Mouse (Mus musculus): Measurements from ENCODE around the gene Epha7. TPM values are rescaled to one million over a fixed set of nuclear protein-coding genes. Genes with fewer than 3 reads are reported as not detected.

Epha7 gene
- total RNA-seq (2014; fragmentation: Nextera tagmentation) (not detected in 2 replicates), total RNA-seq (2017) (0.06 and 0.11 TPM in 2 replicates), polyA plus RNA-seq (2012) (not detected in 2 replicates)

- TF ChIP-seq GATA2 (IDR thresholded peaks at IDR 0.05; ENCODE audit: borderline replicate concordance, low read depth, low read length) = no peak
- TF ChIP-seq POLR2AphosphoS5 (IDR thresholded peaks at IDR 0.05; ENCODE audit: insufficient replicate concordance, low read depth, low read length) = no peak
- no peak for TF ChIP-seq GATA1 (IDR thresholded peaks at IDR 0.05; ENCODE audit: borderline replicate concordance, low read length)
- no peak for TF ChIP-seq CTCF (IDR thresholded peaks at IDR 0.05; ENCODE audit: low read depth, low read length)
- no peak for TF ChIP-seq TAL1 (conservative IDR thresholded peaks at IDR 0.05; ENCODE audit: low read depth, low read length)
- H3K9me3 ChIP-seq (replicated peaks) = peaks cover 30% of the 10 kb centered on the region
- H3K36me3 ChIP-seq (replicated peaks) = no peaks in the 10 kb centered on the region
- H3K4me1 ChIP-seq (ENCODE audit: insufficient read depth, low read depth, low read length) = no peaks in the 10 kb centered on the region
- DNase-seq (ENCODE audit: low spot score) = no peak
- H3K4me3 ChIP-seq (ENCODE audit: low read depth, low read length) = no peak within 1 kb of the TSS
- H3K27me3 ChIP-seq (ENCODE audit: insufficient read depth, low read length) = no peaks in the 10 kb centered on the region
- no peak for ATAC-seq (ENCODE audit: extremely low read depth, insufficient number of reproducible peaks, low FRiP score, poor library complexity, severe bottlenecking)
Measured at GRCm38 (mm10) chr4:28812691-28813289, at the start of gene Epha7. Epha7 (plus strand) TSS chr4:28813131.

- ATAC-seq (ENCODE audit: extremely low read depth, insufficient number of reproducible peaks, low FRiP score, poor library complexity, severe bottlenecking) (no peak), DNase-seq (ENCODE audit: low spot score) (no peak)
- no peak for TF ChIP-seq TAL1 (conservative IDR thresholded peaks at IDR 0.05; ENCODE audit: low read depth, low read length)
- no peak for TF ChIP-seq POLR2AphosphoS5 (IDR thresholded peaks at IDR 0.05; ENCODE audit: insufficient replicate concordance, low read depth, low read length)
- no peak for TF ChIP-seq GATA2 (IDR thresholded peaks at IDR 0.05; ENCODE audit: borderline replicate concordance, low read depth, low read length)
- no peak for TF ChIP-seq GATA1 (IDR thresholded peaks at IDR 0.05; ENCODE audit: borderline replicate concordance, low read length)
- TF ChIP-seq CTCF (IDR thresholded peaks at IDR 0.05; ENCODE audit: low read depth, low read length) = no peak
- H3K36me3 ChIP-seq (replicated peaks) = no peaks in the 10 kb centered on the region
- H3K4me1 ChIP-seq (ENCODE audit: insufficient read depth, low read depth, low read length) = no peaks in the 10 kb centered on the region
- no peaks in the 10 kb centered on the region for H3K27me3 ChIP-seq (ENCODE audit: insufficient read depth, low read length)
- no peaks in the 10 kb centered on the region for H3K9me3 ChIP-seq (replicated peaks)
- H3K4me3 ChIP-seq (ENCODE audit: low read depth, low read length) = no peak overlapping the region
Measured at GRCm38 (mm10) chr4:28783961-28784360, 29.0 kb upstream of the Epha7 start.

GRCm38 (mm10) chr4:28808800-28809199 is 4.1 kb upstream of the Epha7 start:
- Histone ChIP-seq H3K36me3 (replicated peaks) (no peaks in the 10 kb centered on the region), H3K9me3 (replicated peaks) (peaks cover 12% of the 10 kb centered on the region), H3K4me1 (ENCODE audit: insufficient read depth, low read depth, low read length) (no peaks in the 10 kb centered on the region), H3K27me3 (ENCODE audit: insufficient read depth, low read length) (no peaks in the 10 kb centered on the region), H3K4me3 (ENCODE audit: low read depth, low read length) (no peak overlapping the region)
- DNase-seq (ENCODE audit: low spot score) (no peak), ATAC-seq (ENCODE audit: extremely low read depth, insufficient number of reproducible peaks, low FRiP score, poor library complexity, severe bottlenecking) (no peak)
- no peak for TF ChIP-seq CTCF (IDR thresholded peaks at IDR 0.05; ENCODE audit: low read depth, low read length)
- TF ChIP-seq POLR2AphosphoS5 (IDR thresholded peaks at IDR 0.05; ENCODE audit: insufficient replicate concordance, low read depth, low read length) = no peak
- no peak for TF ChIP-seq GATA2 (IDR thresholded peaks at IDR 0.05; ENCODE audit: borderline replicate concordance, low read depth, low read length)
- no peak for TF ChIP-seq GATA1 (IDR thresholded peaks at IDR 0.05; ENCODE audit: borderline replicate concordance, low read length)
- no peak for TF ChIP-seq TAL1 (conservative IDR thresholded peaks at IDR 0.05; ENCODE audit: low read depth, low read length)

GRCm38 (mm10) chr4:28809703-28810102 is 3.2 kb upstream of the Epha7 start:
- no peak for TF ChIP-seq GATA1 (IDR thresholded peaks at IDR 0.05; ENCODE audit: borderline replicate concordance, low read length)
- TF ChIP-seq GATA2 (IDR thresholded peaks at IDR 0.05; ENCODE audit: borderline replicate concordance, low read depth, low read length) = no peak
- TF ChIP-seq TAL1 (conservative IDR thresholded peaks at IDR 0.05; ENCODE audit: low read depth, low read length) = no peak
- TF ChIP-seq POLR2AphosphoS5 (IDR thresholded peaks at IDR 0.05; ENCODE audit: insufficient replicate concordance, low read depth, low read length) = no peak
- TF ChIP-seq CTCF (IDR thresholded peaks at IDR 0.05; ENCODE audit: low read depth, low read length) = no peak
- no peak for DNase-seq (ENCODE audit: low spot score)
- ATAC-seq (ENCODE audit: extremely low read depth, insufficient number of reproducible peaks, low FRiP score, poor library complexity, severe bottlenecking) = no peak

GRCm38 (mm10) chr4:28813551-28814475 is 882 bp downstream of the Epha7 start:
- Histone ChIP-seq H3K9me3 (replicated peaks) (peaks cover 30% of the 10 kb centered on the region), H3K4me3 (ENCODE audit: low read depth, low read length) (no peak overlapping the region), H3K36me3 (replicated peaks) (no peaks in the 10 kb centered on the region), H3K27me3 (ENCODE audit: insufficient read depth, low read length) (no peaks in the 10 kb centered on the region), H3K4me1 (ENCODE audit: insufficient read depth, low read depth, low read length) (no peaks in the 10 kb centered on the region)
- TF ChIP-seq GATA2 (IDR thresholded peaks at IDR 0.05; ENCODE audit: borderline replicate concordance, low read depth, low read length) = no peak
- no peak for TF ChIP-seq TAL1 (conservative IDR thresholded peaks at IDR 0.05; ENCODE audit: low read depth, low read length)
- no peak for TF ChIP-seq GATA1 (IDR thresholded peaks at IDR 0.05; ENCODE audit: borderline replicate concordance, low read length)
- TF ChIP-seq CTCF (IDR thresholded peaks at IDR 0.05; ENCODE audit: low read depth, low read length) = no peak
- TF ChIP-seq POLR2AphosphoS5 (IDR thresholded peaks at IDR 0.05; ENCODE audit: insufficient replicate concordance, low read depth, low read length) = no peak
- ATAC-seq (ENCODE audit: extremely low read depth, insufficient number of reproducible peaks, low FRiP score, poor library complexity, severe bottlenecking) (no peak), DNase-seq (ENCODE audit: low spot score) (no peak)

More at GRCm38 (mm10) chr4:28809703-28810102, 3.2 kb upstream of the Epha7 start:
- H3K4me3 ChIP-seq (ENCODE audit: low read depth, low read length) = no peak overlapping the region
- peaks cover 20% of the 10 kb centered on the region for H3K9me3 ChIP-seq (replicated peaks)
- no peaks in the 10 kb centered on the region for H3K36me3 ChIP-seq (replicated peaks)
- H3K4me1 ChIP-seq (ENCODE audit: insufficient read depth, low read depth, low read length) = no peaks in the 10 kb centered on the region
- no peaks in the 10 kb centered on the region for H3K27me3 ChIP-seq (ENCODE audit: insufficient read depth, low read length)

GRCm38 (mm10) chr4:28814476-28814815 is 1.5 kb downstream of the Epha7 start:
- Histone ChIP-seq H3K4me1 (ENCODE audit: insufficient read depth, low read depth, low read length) (no peaks in the 10 kb centered on the region), H3K4me3 (ENCODE audit: low read depth, low read length) (no peak overlapping the region), H3K27me3 (ENCODE audit: insufficient read depth, low read length) (no peaks in the 10 kb centered on the region), H3K9me3 (replicated peaks) (peaks cover 30% of the 10 kb centered on the region), H3K36me3 (replicated peaks) (no peaks in the 10 kb centered on the region)
- no peak for ATAC-seq (ENCODE audit: extremely low read depth, insufficient number of reproducible peaks, low FRiP score, poor library complexity, severe bottlenecking)
- no peak for DNase-seq (ENCODE audit: low spot score)
- TF ChIP-seq POLR2AphosphoS5 (IDR thresholded peaks at IDR 0.05; ENCODE audit: insufficient replicate concordance, low read depth, low read length) (no peak), GATA1 (IDR thresholded peaks at IDR 0.05; ENCODE audit: borderline replicate concordance, low read length) (no peak), CTCF (IDR thresholded peaks at IDR 0.05; ENCODE audit: low read depth, low read length) (no peak), GATA2 (IDR thresholded peaks at IDR 0.05; ENCODE audit: borderline replicate concordance, low read depth, low read length) (no peak), TAL1 (conservative IDR thresholded peaks at IDR 0.05; ENCODE audit: low read depth, low read length) (no peak)
